20 mouse cellular contexts compared by ENCODE assay signal in the genomic region with DNA sequence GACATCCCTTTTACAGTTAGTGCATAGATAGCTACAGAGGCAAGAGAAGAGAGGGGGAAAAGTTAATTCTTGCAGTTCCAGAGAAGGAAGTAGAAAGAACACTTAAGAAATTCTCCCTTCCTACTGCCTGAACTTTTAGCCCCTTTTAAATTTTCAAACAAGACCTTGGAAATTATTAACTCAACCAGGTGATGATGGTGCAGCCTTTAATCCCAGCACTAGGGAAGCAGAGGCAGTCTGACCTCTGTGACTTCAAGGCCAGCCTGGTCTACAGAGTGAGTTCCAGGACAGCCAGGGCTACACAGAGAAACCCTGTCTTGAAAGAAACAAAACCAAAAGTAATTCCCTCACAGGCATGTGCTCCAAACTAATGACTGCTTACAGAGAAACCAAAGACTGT.
"Had no signal": no experiment of that assay in that cellular context is flagged by ENCODE, and none has a peak within 500 bp of the region (broad histone marks: within the 10 kb centered on the region; RNA-seq: fewer than 3 reads in every experiment).

No protein-coding gene starts in this region.

- H3K9ac ChIP-seq: heart, embryonic 12.5 days; hindbrain, embryonic 12.5 days; hindbrain, embryonic 14.5 days; limb, embryonic 12.5 days; liver, embryonic 12.5 days; liver, embryonic 14.5 days had no signal

- H3K27me3 ChIP-seq: heart, embryonic 12.5 days; hindbrain, embryonic 12.5 days; limb, embryonic 12.5 days; liver, embryonic 12.5 days had no signal

- H3K4me1 ChIP-seq: heart, embryonic 10.5 days; heart, embryonic 12.5 days; hindbrain, embryonic 10.5 days; hindbrain, embryonic 12.5 days; limb, embryonic 10.5 days; limb, embryonic 12.5 days; liver, embryonic 12.5 days had no signal

- H3K36me3 ChIP-seq: heart, embryonic 10.5 days; heart, embryonic 12.5 days; hindbrain, embryonic 10.5 days; hindbrain, embryonic 12.5 days; limb, embryonic 10.5 days; limb, embryonic 12.5 days; liver, embryonic 12.5 days had no signal

- H3K4me3 ChIP-seq: gastrocnemius, adult 2 months; heart, embryonic 10.5 days; heart, embryonic 12.5 days; hindbrain, embryonic 10.5 days; hindbrain, embryonic 12.5 days; layer of hippocampus, adult 2 months; left cerebral cortex, adult 2 months; limb, embryonic 10.5 days; limb, embryonic 12.5 days; liver, embryonic 12.5 days had no signal

- DNase-seq: gastrocnemius, adult 2 months; gastrocnemius, postnatal 10 days; gastrocnemius, postnatal 25 days; heart, adult 18-20 months; heart, postnatal 10 days; heart, postnatal 4 days; kidney, postnatal 10 days; kidney, postnatal 25 days; kidney, postnatal 4 days had no signal

- H3K27ac ChIP-seq: gastrocnemius, adult 2 months; heart, embryonic 10.5 days; hindbrain, embryonic 10.5 days; hindbrain, embryonic 12.5 days; hindbrain, embryonic 14.5 days; layer of hippocampus, adult 2 months; left cerebral cortex, adult 2 months; limb, embryonic 10.5 days; limb, embryonic 12.5 days; liver, embryonic 12.5 days; liver, embryonic 14.5 days had no signal
